ENCODE assay signal across 18 mouse cellular contexts in the genomic region with DNA sequence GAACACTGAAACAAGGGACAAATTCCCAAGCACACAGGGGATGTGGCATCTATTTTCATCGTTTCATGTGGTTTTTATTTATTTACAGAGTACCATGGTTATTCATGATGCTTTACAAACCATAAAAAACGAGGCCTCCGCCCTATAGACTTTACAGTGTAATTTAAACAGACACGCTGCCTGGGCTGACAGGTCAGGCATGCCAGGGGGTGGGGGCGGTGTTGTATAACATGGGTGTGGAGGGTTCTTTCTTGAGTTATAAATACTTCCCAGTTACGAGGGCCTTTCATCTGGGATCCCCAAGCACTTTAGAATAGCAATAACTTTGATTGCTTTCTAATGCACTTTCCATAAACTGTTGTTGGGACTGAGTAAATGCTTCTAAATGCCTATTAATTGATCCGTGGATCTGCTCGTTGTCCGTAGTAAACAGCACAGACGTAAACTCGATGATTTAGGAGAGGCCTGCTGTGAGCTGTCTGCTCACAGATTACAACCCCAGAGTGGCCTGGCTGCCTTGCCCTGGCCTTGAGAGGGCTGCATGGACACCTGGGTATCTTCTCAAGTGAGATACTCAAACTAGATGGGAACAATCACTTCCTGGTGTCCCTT. TPM values are rescaled to one million over a fixed set of nuclear protein-coding genes. Genes with fewer than 3 reads are reported as not detected.
A peak's percentile ranks its signal among the peaks of the same experiment; 100 is the strongest.
DNase-seq lines count a peak whose midpoint lies in the region; ATAC-seq lines count a peak whose summit lies in the region.
"Had no signal": no experiment of that assay in that cellular context is flagged by ENCODE, and none has a peak within 500 bp of the region (broad histone marks: within the 10 kb centered on the region; RNA-seq: fewer than 3 reads in every experiment).

No protein-coding gene starts in this region.

- peak overlapping the region; percentile 45 for H3K27ac ChIP-seq in kidney, embryonic 16.5 days (ENCODE audit: low read length)
- no peak overlapping the region for H3K27ac ChIP-seq in limb, embryonic 12.5 days
- no peak overlapping the region for H3K27ac ChIP-seq in liver, embryonic 11.5 days (ENCODE audit: low read depth, low read length)
- H3K27ac ChIP-seq: forebrain, embryonic 12.5 days; heart, adult 2 months; hindbrain, embryonic 12.5 days; macrophage had no signal

- no peak overlapping the region for H3K4me3 ChIP-seq in kidney, embryonic 16.5 days (ENCODE audit: low read length)
- H3K4me3 ChIP-seq in limb, embryonic 12.5 days (replicated peaks): no peak overlapping the region
- H3K4me3 ChIP-seq in liver, embryonic 11.5 days (ENCODE audit: low read depth, low read length): no peak overlapping the region
- H3K4me3 ChIP-seq: forebrain, embryonic 12.5 days; heart, adult 2 months; hindbrain, embryonic 12.5 days had no signal

- no peak overlapping the region for H3K9ac ChIP-seq in kidney, embryonic 16.5 days (replicated peaks; ENCODE audit: low read length)
- H3K9ac ChIP-seq in limb, embryonic 12.5 days (replicated peaks): no peak overlapping the region
- H3K9ac ChIP-seq in liver, embryonic 11.5 days (ENCODE audit: low read depth, low read length): no peak overlapping the region
- H3K9ac ChIP-seq: forebrain, embryonic 12.5 days; hindbrain, embryonic 12.5 days had no signal

- no peaks in the 10 kb centered on the region for H3K36me3 ChIP-seq in kidney, embryonic 16.5 days (ENCODE audit: insufficient read depth, low read length)
- no peaks in the 10 kb centered on the region for H3K36me3 ChIP-seq in limb, embryonic 12.5 days
- H3K36me3 ChIP-seq in liver, embryonic 11.5 days (ENCODE audit: control insufficient read depth, insufficient read depth, low read length): no peaks in the 10 kb centered on the region
- H3K36me3 ChIP-seq: forebrain, embryonic 12.5 days; hindbrain, embryonic 12.5 days had no signal

- WGBS in kidney, embryonic 16.5 days: 17% methylated on average over 11 of the region's 11 CpGs
- 7% methylated on average over 11 of the region's 11 CpGs for WGBS in limb, embryonic 12.5 days
- 53% methylated on average over 11 of the region's 11 CpGs for WGBS in liver, embryonic 11.5 days

- peak; percentile 50 for DNase-seq in embryo, embryonic 10.5 days (ENCODE audit: low spot score)
- no peak for DNase-seq in embryo, embryonic 9.5 days (ENCODE audit: extremely low spot score)
- DNase-seq in kidney, postnatal 36 days: no peak
- peak; percentile 56 for DNase-seq in hindlimb bud, embryonic 11.5 days (ENCODE audit: extremely low spot score, low read depth, low spot score)
- no peak for DNase-seq in liver, embryonic 11.5 days (ENCODE audit: low spot score)
- DNase-seq in frontal cortex, adult 2 months (ENCODE audit: extremely low spot score in 1 of 2, low spot score in 1 of 2): no peak
- DNase-seq: cerebellum, adult 9-11 months; heart, adult 2 months; kidney, adult 8-10 months; lung, adult 2 months; midbrain, embryonic 14.5 days; thymus, adult 2 months had no signal

- H3K4me2 ChIP-seq in kidney, embryonic 16.5 days (replicated peaks; ENCODE audit: low read depth, low read length): 0 out of 2 replicates have a peak overlapping the region, but pooled peaks have one; percentile 17
- peak overlapping the region; percentile 19; the same call in 1 of the 2 replicates for H3K4me2 ChIP-seq in limb, embryonic 12.5 days
- H3K4me2 ChIP-seq in liver, embryonic 11.5 days: no peak overlapping the region
- H3K4me2 ChIP-seq: forebrain, embryonic 12.5 days; hindbrain, embryonic 12.5 days had no signal

- H3K27me3 ChIP-seq in kidney, embryonic 16.5 days (ENCODE audit: insufficient read depth, low read length): no peaks in the 10 kb centered on the region; the same call in 1 of the 2 replicates
- H3K27me3 ChIP-seq in limb, embryonic 12.5 days: peaks cover 4% of the 10 kb centered on the region; the same call in 1 of the 2 replicates
- no peaks in the 10 kb centered on the region for H3K27me3 ChIP-seq in liver, embryonic 11.5 days (replicated peaks; ENCODE audit: control insufficient read depth, insufficient read depth, low read length)
- H3K27me3 ChIP-seq: hindbrain, embryonic 12.5 days had no signal

- H3K4me1 ChIP-seq in kidney, embryonic 16.5 days (ENCODE audit: insufficient read depth, low read length): peaks cover 54% of the 10 kb centered on the region
- H3K4me1 ChIP-seq in limb, embryonic 12.5 days (replicated peaks): peaks cover 56% of the 10 kb centered on the region
- peaks cover 7% of the 10 kb centered on the region; the same call in 1 of the 2 replicates for H3K4me1 ChIP-seq in liver, embryonic 11.5 days (replicated peaks; ENCODE audit: control insufficient read depth, insufficient read depth, low read length)

- ATAC-seq in kidney, embryonic 16.5 days (ENCODE audit: low FRiP score, low TSS enrichment): no peak
- ATAC-seq in limb, embryonic 12.5 days (ENCODE audit: insufficient number of reproducible peaks, insufficient read depth, low FRiP score, low TSS enrichment, low read depth): peak; percentile 26; the same call in 1 of the 2 replicates
- no peak for ATAC-seq in liver, embryonic 11.5 days (replicated peaks; ENCODE audit: low FRiP score)

- H3K9me3 ChIP-seq in kidney, embryonic 16.5 days (ENCODE audit: low read length): no peaks in the 10 kb centered on the region
- no peaks in the 10 kb centered on the region for H3K9me3 ChIP-seq in limb, embryonic 12.5 days
- no peaks in the 10 kb centered on the region for H3K9me3 ChIP-seq in liver, embryonic 11.5 days (ENCODE audit: control insufficient read depth, low read length)
- H3K9me3 ChIP-seq: forebrain, embryonic 12.5 days; hindbrain, embryonic 12.5 days had no signal

RNA-seq across cellular contexts. Expression of gene Gm973, which starts 4.3 kb away (rescaled TPM):
- polyA plus RNA-seq in kidney, embryonic 16.5 days (2015; fragmentation: Nextera tagmentation; extraction: Ambion mirVana): 1.1 and 1.5 TPM in 2 replicates
- 1.0 and 1.1 TPM in 2 replicates for polyA plus RNA-seq in limb, embryonic 12.5 days (2016; fragmentation: Nextera tagmentation; extraction: Ambion mirVana)
- 0.14 and 0.22 TPM in 2 replicates for polyA plus RNA-seq in liver, embryonic 11.5 days (2014; fragmentation: Nextera tagmentation; extraction: Ambion mirVana)
- 7.8 and 9.2 TPM in 2 replicates for polyA plus RNA-seq in frontal cortex, adult 2 months (2012; rRNA removed)
- polyA plus RNA-seq: liver, adult 2 months; macrophage had no signal

RNA-seq across cellular contexts. Expression of gene Fzd7, which starts 38.1 kb away (rescaled TPM):
- polyA plus RNA-seq in kidney, embryonic 16.5 days (2015; fragmentation: Nextera tagmentation; extraction: Ambion mirVana): 16.0 and 18.2 TPM in 2 replicates
- polyA plus RNA-seq in limb, embryonic 12.5 days (2016; fragmentation: Nextera tagmentation; extraction: Ambion mirVana): 20.5 and 20.9 TPM in 2 replicates
- 7.5 and 7.7 TPM in 2 replicates for polyA plus RNA-seq in liver, embryonic 11.5 days (2014; fragmentation: Nextera tagmentation; extraction: Ambion mirVana)
- 3.6 and 4.8 TPM in 2 replicates for polyA plus RNA-seq in frontal cortex, adult 2 months (2012; rRNA removed)

Comparison
In these comparisons a context has a peak if more than half of its experiments do, and no peak if none do; other contexts are left out.
1. DNase-seq: peak in embryo, embryonic 10.5 days (single experiment) and hindlimb bud, embryonic 11.5 days (single experiment); none in embryo, embryonic 9.5 days (single experiment), kidney, postnatal 36 days (0 of 2), liver, embryonic 11.5 days (single experiment) and frontal cortex, adult 2 months (0 of 2).